8 mouse cellular contexts compared by ENCODE assay signal in the genomic region with DNA sequence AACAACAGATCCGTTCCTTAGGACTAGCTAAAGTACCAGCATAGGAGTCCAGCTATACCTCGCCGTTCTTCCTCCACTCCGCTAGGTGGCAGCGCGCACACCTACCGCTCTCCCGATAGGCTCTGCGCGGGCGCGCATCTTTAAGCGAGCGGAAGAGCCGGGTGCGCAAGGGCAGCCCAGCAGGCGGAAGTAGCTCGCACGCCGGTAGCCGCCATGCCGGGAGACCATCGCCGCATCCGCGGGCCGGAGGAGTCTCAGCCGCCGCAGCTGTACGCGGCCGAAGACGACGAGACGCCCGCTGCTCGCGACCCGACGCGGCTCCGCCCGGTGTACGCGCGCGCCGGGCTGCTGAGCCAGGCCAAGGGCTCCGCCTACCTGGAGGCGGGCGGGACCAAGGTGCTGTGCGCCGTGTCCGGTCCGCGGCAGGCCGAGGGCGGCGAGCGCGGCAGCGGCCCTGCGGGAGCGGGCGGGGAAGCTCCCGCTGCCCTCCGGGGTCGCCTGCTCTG. TPM values are rescaled to one million over a fixed set of nuclear protein-coding genes. Genes with fewer than 3 reads are reported as not detected.
DNase-seq lines count a peak whose midpoint lies in the region; ATAC-seq and TF ChIP-seq lines count a peak whose summit lies in the region.

TSS of gene Exosc6 (plus strand) at position 182 of the 506 bp plus-strand sequence.

- H3K36me3 ChIP-seq in embryonic facial prominence, embryonic 13.5 days: peaks cover 46% of the 10 kb centered on the region
- peaks cover 52% of the 10 kb centered on the region for H3K36me3 ChIP-seq in limb, embryonic 14.5 days (ENCODE audit: control insufficient read depth, insufficient read depth, low read length)
- H3K36me3 ChIP-seq in midbrain, postnatal 0 days (ENCODE audit: insufficient read depth, low read length): peaks cover 43% of the 10 kb centered on the region

- peak within 1 kb of the TSS; percentile 85 for H3K27ac ChIP-seq in embryonic facial prominence, embryonic 13.5 days
- peak within 1 kb of the TSS; percentile 71 for H3K27ac ChIP-seq in limb, embryonic 14.5 days (replicated peaks; ENCODE audit: low read depth, low read length)
- peak within 1 kb of the TSS; percentile 68 for H3K27ac ChIP-seq in midbrain, postnatal 0 days (ENCODE audit: low read depth, low read length)

- under 1% methylated on average over 60 of the region's 68 CpGs for WGBS in embryonic facial prominence, embryonic 13.5 days
- WGBS in limb, embryonic 14.5 days: under 1% methylated on average over 47 of the region's 68 CpGs
- WGBS in midbrain, postnatal 0 days: under 1% methylated on average over 66 of the region's 68 CpGs

- peak within 1 kb of the TSS; percentile 95 for H3K4me3 ChIP-seq in embryonic facial prominence, embryonic 13.5 days
- peak within 1 kb of the TSS; percentile 95 for H3K4me3 ChIP-seq in limb, embryonic 14.5 days (replicated peaks; ENCODE audit: low read length)
- peak within 1 kb of the TSS; percentile 95 for H3K4me3 ChIP-seq in midbrain, postnatal 0 days (ENCODE audit: low read depth, low read length)

- peaks cover 29% of the 10 kb centered on the region for H3K4me1 ChIP-seq in embryonic facial prominence, embryonic 13.5 days
- peaks cover 11% of the 10 kb centered on the region for H3K4me1 ChIP-seq in limb, embryonic 14.5 days (ENCODE audit: control insufficient read depth, insufficient read depth, low read length)
- peaks cover 11% of the 10 kb centered on the region for H3K4me1 ChIP-seq in midbrain, postnatal 0 days (ENCODE audit: insufficient read depth, low read length)

- peak; percentile 86 for ATAC-seq in embryonic facial prominence, embryonic 13.5 days (ENCODE audit: insufficient number of reproducible peaks, insufficient read depth, low FRiP score, low TSS enrichment, low read depth)
- peak; percentile 95 for ATAC-seq in limb, embryonic 14.5 days (ENCODE audit: low FRiP score, low read depth)
- ATAC-seq in midbrain, postnatal 0 days (ENCODE audit: low FRiP score): peak; percentile 97

- peak within 1 kb of the TSS; percentile 95 for H3K4me2 ChIP-seq in embryonic facial prominence, embryonic 13.5 days
- peak within 1 kb of the TSS; percentile 89 for H3K4me2 ChIP-seq in limb, embryonic 14.5 days (replicated peaks; ENCODE audit: low read depth, low read length, severe bottlenecking)
- peak within 1 kb of the TSS; percentile 100 for H3K4me2 ChIP-seq in midbrain, postnatal 0 days (ENCODE audit: low read depth, low read length, poor library complexity, severe bottlenecking)

- 0 out of 2 replicates have a peak, but pooled peaks have one; percentile 11 for TF ChIP-seq POLR2A in limb, embryonic 14.5 days (IDR thresholded peaks at IDR 0.05; ENCODE audit: borderline replicate concordance, extremely low read depth, insufficient read depth, insufficient read length)

- no peaks in the 10 kb centered on the region for H3K9me3 ChIP-seq in embryonic facial prominence, embryonic 13.5 days
- no peaks in the 10 kb centered on the region for H3K9me3 ChIP-seq in limb, embryonic 14.5 days (ENCODE audit: control insufficient read depth, low read length)
- H3K9me3 ChIP-seq in midbrain, postnatal 0 days (ENCODE audit: low read length): no peaks in the 10 kb centered on the region

- H3K9ac ChIP-seq in embryonic facial prominence, embryonic 13.5 days: peak within 1 kb of the TSS; percentile 92
- H3K9ac ChIP-seq in limb, embryonic 14.5 days (ENCODE audit: low read depth, low read length, severe bottlenecking): peak within 1 kb of the TSS; percentile 80
- H3K9ac ChIP-seq in midbrain, postnatal 0 days (replicated peaks; ENCODE audit: low read length, poor library complexity, severe bottlenecking): peak within 1 kb of the TSS; percentile 66

- peak; percentile 91 for DNase-seq in 3134 (ENCODE audit: extremely low read depth, insufficient read length, low spot score)
- peak; percentile 93 for DNase-seq in adrenal gland, postnatal 36 days
- peak; percentile 87 for DNase-seq in heart, adult 8-10 months (ENCODE audit: low spot score)
- DNase-seq in kidney, adult 9 months: peak; percentile 91
- DNase-seq in limb, embryonic 14.5 days (ENCODE audit: low spot score): peak; percentile 95
- DNase-seq in midbrain, postnatal 0 days (ENCODE audit: low spot score): peak; percentile 96
- peak; percentile 79 to 88 for DNase-seq in spleen, postnatal 14 days (ENCODE audit: low spot score in 2 of 2)

- H3K27me3 ChIP-seq in embryonic facial prominence, embryonic 13.5 days: no peaks in the 10 kb centered on the region
- no peaks in the 10 kb centered on the region for H3K27me3 ChIP-seq in limb, embryonic 14.5 days (ENCODE audit: control insufficient read depth, insufficient read depth, low read length)
- no peaks in the 10 kb centered on the region for H3K27me3 ChIP-seq in midbrain, postnatal 0 days (ENCODE audit: insufficient read depth, low read length)

- peak; percentile 93 for TF ChIP-seq CTCF in midbrain, postnatal 0 days (IDR thresholded peaks at IDR 0.05)

RNA-seq across cellular contexts. Expression of gene Exosc6, which starts in this region (rescaled TPM):
- total RNA-seq in adrenal gland, postnatal 36 days (2021): not detected
- polyA plus RNA-seq in embryonic facial prominence, embryonic 13.5 days (2015; fragmentation: Nextera tagmentation; extraction: Ambion mirVana): 9.3 and 14.6 TPM in 2 replicates
- total RNA-seq in heart, adult 8-10 months (2022): not detected
- 6.2 and 8.8 TPM in 2 replicates for polyA plus RNA-seq in limb, embryonic 14.5 days (2012; rRNA removed)
- polyA plus RNA-seq in limb, embryonic 14.5 days (2014; fragmentation: Nextera tagmentation; extraction: Ambion mirVana): 18.3 and 22.6 TPM in 2 replicates
- total RNA-seq in midbrain, postnatal 0 days (2014; rRNA removed): not detected in 2 replicates
- not detected in 2 replicates for polyA plus RNA-seq in midbrain, postnatal 0 days (2015; fragmentation: Nextera tagmentation; extraction: Ambion mirVana)

Comparison
In these comparisons a context has a peak if more than half of its experiments do, and no peak if none do; other contexts are left out.
1. Peak in every context shown above with its lines: DNase-seq, ATAC-seq, H3K4me3 ChIP-seq and H3K27ac ChIP-seq.
2. Peak in DNase-seq in adrenal gland, postnatal 36 days; RNA of the gene not detected or under 1 TPM.
3. Peak in DNase-seq in heart, adult 8-10 months; RNA of the gene not detected or under 1 TPM.
4. Peak in DNase-seq, ATAC-seq, H3K4me3 ChIP-seq, H3K27ac ChIP-seq, H3K9ac ChIP-seq and H3K4me2 ChIP-seq in midbrain, postnatal 0 days; RNA of the gene not detected or under 1 TPM.